Comparison of ENCODE assay signal across 14 mouse cellular contexts in the genomic region with DNA sequence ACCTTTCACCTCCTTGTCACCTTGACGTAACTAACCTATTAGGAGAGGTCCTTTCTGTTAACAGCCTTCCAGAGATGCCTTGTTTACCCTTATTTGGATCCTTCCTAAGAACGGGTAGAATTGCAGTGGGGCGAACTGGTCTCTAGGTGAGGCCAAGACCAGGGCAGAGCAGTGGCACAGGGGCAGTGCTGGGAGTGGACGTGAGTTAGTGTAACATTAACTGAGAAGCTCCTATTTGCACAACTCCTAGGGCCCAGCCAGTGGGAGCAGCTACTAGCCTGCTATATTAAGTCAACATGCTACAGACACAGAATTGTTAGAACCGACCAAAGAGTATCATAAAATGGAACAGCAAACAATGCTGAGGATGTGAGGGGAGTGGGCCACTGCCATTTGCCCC.
"Had no signal": no experiment of that assay in that cellular context is flagged by ENCODE, and none has a peak within 500 bp of the region (broad histone marks: within the 10 kb centered on the region; RNA-seq: fewer than 3 reads in every experiment).

No protein-coding gene starts in this region.

- H3K9ac ChIP-seq: hindbrain, embryonic 15.5 days; limb, embryonic 12.5 days; midbrain, embryonic 13.5 days; neural tube, embryonic 15.5 days had no signal

- ATAC-seq: midbrain, embryonic 13.5 days had no signal

- H3K9me3 ChIP-seq: hindbrain, embryonic 15.5 days; midbrain, embryonic 13.5 days; neural tube, embryonic 15.5 days had no signal

- DNase-seq: kidney, adult 8-10 months; kidney, postnatal 36 days; layer of hippocampus, adult 9-11 months; layer of hippocampus, postnatal 36 days; lung, adult 18-20 months; right cerebral cortex, adult 18-20 months; right cerebral cortex, postnatal 25 days; thymus, adult 18-20 months; thymus, postnatal 14 days had no signal

- H3K36me3 ChIP-seq: hindbrain, embryonic 15.5 days; limb, embryonic 12.5 days; midbrain, embryonic 13.5 days; neural tube, embryonic 15.5 days had no signal

- H3K4me2 ChIP-seq: hindbrain, embryonic 15.5 days; limb, embryonic 12.5 days; midbrain, embryonic 13.5 days; neural tube, embryonic 15.5 days had no signal

- H3K4me3 ChIP-seq: hindbrain, embryonic 15.5 days; limb, embryonic 12.5 days; midbrain, embryonic 13.5 days; neural tube, embryonic 15.5 days had no signal

- H3K27ac ChIP-seq: hindbrain, embryonic 15.5 days; kidney, postnatal 0 days; limb, embryonic 12.5 days; midbrain, embryonic 13.5 days; neural tube, embryonic 15.5 days had no signal

- H3K27me3 ChIP-seq: hindbrain, embryonic 15.5 days; limb, embryonic 12.5 days; midbrain, embryonic 13.5 days; neural tube, embryonic 15.5 days had no signal

- H3K4me1 ChIP-seq: hindbrain, embryonic 15.5 days; limb, embryonic 12.5 days; midbrain, embryonic 13.5 days; neural tube, embryonic 15.5 days had no signal
